Mouse (Mus musculus): ENCODE data around the gene Styxl1.

GRCm38 (mm10) chr5:135804735-135805134 is 26.6 kb upstream of the Styxl1 start:
- no peak for TF ChIP-seq USF1 (IDR thresholded peaks at IDR 0.05; ENCODE audit: low read depth)
- no peak for TF ChIP-seq TCF12 (IDR thresholded peaks at IDR 0.05; ENCODE audit: insufficient read depth, poor library complexity, severe bottlenecking)
- TF ChIP-seq POLR2A (IDR thresholded peaks at IDR 0.05; ENCODE audit: insufficient read length, low read depth): no peak

Data from myocyte (in vitro differentiated cells).